Comparison of ENCODE assay signal across 9 mouse cellular contexts in the genomic region with DNA sequence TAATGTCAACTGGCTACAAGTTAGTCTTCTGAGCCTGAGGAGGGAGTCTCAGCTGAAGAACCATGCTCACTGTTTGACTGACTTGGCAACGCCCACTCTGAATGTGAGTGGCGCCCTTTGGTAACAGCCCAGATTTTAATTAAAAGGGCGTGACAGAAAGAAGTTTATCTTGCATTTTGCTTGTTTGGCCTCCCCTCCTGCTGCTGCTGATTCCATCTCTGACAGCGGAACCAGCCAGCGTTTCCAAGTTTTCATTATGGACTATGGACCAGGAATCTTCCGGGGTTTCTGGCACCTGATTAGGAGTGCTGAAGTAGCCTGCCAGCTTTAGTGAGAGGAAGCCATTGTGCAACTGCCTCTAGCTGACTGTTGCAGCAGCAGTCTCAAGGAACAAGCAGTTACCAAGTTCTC.
A peak's percentile ranks its signal among the peaks of the same experiment; 100 is the strongest.
DNase-seq lines count a peak whose midpoint lies in the region; ATAC-seq and TF ChIP-seq lines count a peak whose summit lies in the region.
"Had no signal": no experiment of that assay in that cellular context is flagged by ENCODE, and none has a peak within 500 bp of the region (broad histone marks: within the 10 kb centered on the region; RNA-seq: fewer than 3 reads in every experiment).

No protein-coding gene starts in this region.

- no peak for ATAC-seq in heart, embryonic 12.5 days (ENCODE audit: insufficient number of reproducible peaks, low FRiP score)
- peak; percentile 66 for ATAC-seq in forebrain, embryonic 15.5 days (replicated peaks)
- no peak for ATAC-seq in limb, embryonic 14.5 days (ENCODE audit: low FRiP score, low read depth)
- ATAC-seq in megakaryocyte-erythroid progenitor cell, adult 5-6 weeks (replicated peaks; ENCODE audit: low FRiP score, low TSS enrichment, poor library complexity, severe bottlenecking), result no peak

- no peaks in the 10 kb centered on the region for H3K79me2 ChIP-seq in heart, adult 2 months (replicated peaks; ENCODE audit: control insufficient read depth, insufficient read depth, low read length)

- no peaks in the 10 kb centered on the region for H3K9me3 ChIP-seq in heart, embryonic 12.5 days (replicated peaks)
- H3K9me3 ChIP-seq in forebrain, embryonic 15.5 days, result no peaks in the 10 kb centered on the region
- H3K9me3 ChIP-seq in limb, embryonic 14.5 days (ENCODE audit: control insufficient read depth, low read length), result no peaks in the 10 kb centered on the region

- TF ChIP-seq CTCF in heart, adult 2 months (IDR thresholded peaks at IDR 0.05), result no peak

- no peak overlapping the region for H3K4me3 ChIP-seq in heart, adult 2 months
- H3K4me3 ChIP-seq in heart, embryonic 12.5 days, result no peak overlapping the region
- peak overlapping the region; percentile 15 for H3K4me3 ChIP-seq in forebrain, embryonic 15.5 days
- H3K4me3 ChIP-seq in limb, embryonic 14.5 days (replicated peaks; ENCODE audit: low read length), result no peak overlapping the region
- H3K4me3 ChIP-seq: myocyte had no signal

- H3K4me1 ChIP-seq in heart, adult 2 months (ENCODE audit: control insufficient read depth, insufficient read depth, low read length), result peaks cover 2% of the 10 kb centered on the region
- H3K4me1 ChIP-seq in heart, embryonic 12.5 days (replicated peaks), result no peaks in the 10 kb centered on the region
- peaks cover 28% of the 10 kb centered on the region for H3K4me1 ChIP-seq in forebrain, embryonic 15.5 days
- 0 out of 2 replicates have a peak, but pooled peaks cover 5% of the 10 kb centered on the region for H3K4me1 ChIP-seq in limb, embryonic 14.5 days (ENCODE audit: control insufficient read depth, insufficient read depth, low read length)

- TF ChIP-seq EP300 in heart, adult 2 months (IDR thresholded peaks at IDR 0.05; ENCODE audit: insufficient read depth, low read depth, low read length), result no peak

- no peaks in the 10 kb centered on the region for H3K27me3 ChIP-seq in heart, adult 2 months (ENCODE audit: control insufficient read depth, insufficient read depth, low read length)
- no peaks in the 10 kb centered on the region for H3K27me3 ChIP-seq in heart, embryonic 12.5 days (replicated peaks)
- H3K27me3 ChIP-seq in forebrain, embryonic 15.5 days, result no peaks in the 10 kb centered on the region
- no peaks in the 10 kb centered on the region for H3K27me3 ChIP-seq in limb, embryonic 14.5 days (ENCODE audit: control insufficient read depth, insufficient read depth, low read length)

- peaks cover 11% of the 10 kb centered on the region for H3K36me3 ChIP-seq in heart, adult 2 months (ENCODE audit: control insufficient read depth, insufficient read depth, low read length)
- H3K36me3 ChIP-seq in heart, embryonic 12.5 days, result no peaks in the 10 kb centered on the region
- no peaks in the 10 kb centered on the region for H3K36me3 ChIP-seq in forebrain, embryonic 15.5 days
- H3K36me3 ChIP-seq in limb, embryonic 14.5 days (ENCODE audit: control insufficient read depth, insufficient read depth, low read length), result no peaks in the 10 kb centered on the region

- no peak overlapping the region for H3K4me2 ChIP-seq in heart, embryonic 12.5 days
- H3K4me2 ChIP-seq in forebrain, embryonic 15.5 days (replicated peaks), result peak overlapping the region; percentile 35
- H3K4me2 ChIP-seq in limb, embryonic 14.5 days (replicated peaks; ENCODE audit: low read depth, low read length, severe bottlenecking), result no peak overlapping the region

- WGBS in heart, adult 2 months, result 32% methylated on average over 6 of the region's 6 CpGs
- WGBS in heart, embryonic 12.5 days, result 63% methylated on average over 6 of the region's 6 CpGs
- WGBS in forebrain, embryonic 15.5 days, result 20% methylated on average over 6 of the region's 6 CpGs
- WGBS in limb, embryonic 14.5 days, result 74% methylated on average over 6 of the region's 6 CpGs

- no peak for TF ChIP-seq POLR2A in heart, adult 2 months (IDR thresholded peaks at IDR 0.05; ENCODE audit: insufficient read depth, low read depth, low read length)
- TF ChIP-seq POLR2A in limb, embryonic 14.5 days (IDR thresholded peaks at IDR 0.05; ENCODE audit: borderline replicate concordance, extremely low read depth, insufficient read depth, insufficient read length), result no peak

- H3K9ac ChIP-seq in heart, adult 2 months (ENCODE audit: low read depth, low read length), result no peak overlapping the region
- H3K9ac ChIP-seq in heart, embryonic 12.5 days, result no peak overlapping the region
- H3K9ac ChIP-seq in forebrain, embryonic 15.5 days (replicated peaks), result no peak overlapping the region
- no peak overlapping the region for H3K9ac ChIP-seq in limb, embryonic 14.5 days (ENCODE audit: low read depth, low read length, severe bottlenecking)

- peak overlapping the region; percentile 28 for H3K27ac ChIP-seq in heart, adult 2 months
- H3K27ac ChIP-seq in heart, embryonic 12.5 days (ENCODE audit: poor library complexity, severe bottlenecking), result no peak overlapping the region
- no peak overlapping the region for H3K27ac ChIP-seq in forebrain, embryonic 15.5 days (replicated peaks)
- no peak overlapping the region for H3K27ac ChIP-seq in limb, embryonic 14.5 days (replicated peaks; ENCODE audit: low read depth, low read length)

- intact Hi-C loops in heart, adult 2 months (cut with DNase I), result no loop called here

- DNase-seq in heart, adult 2 months, result peak in 1 of 2 experiments; percentile 32
- DNase-seq in NIH3T3 (ENCODE audit: low read depth), result peak; percentile 49
- DNase-seq in limb, embryonic 14.5 days (ENCODE audit: low spot score), result peak; percentile 10
- no peak for DNase-seq in frontal cortex, adult 2 months (ENCODE audit: extremely low spot score in 1 of 2, low spot score in 1 of 2)
- DNase-seq in adrenal gland, postnatal 25 days, result no peak

Comparison
In these comparisons a context has a peak if more than half of its experiments do, and no peak if none do; other contexts are left out.
1. DNase-seq: peak in NIH3T3 (single experiment) and limb, embryonic 14.5 days (single experiment); none in frontal cortex, adult 2 months (0 of 2) and adrenal gland, postnatal 25 days (single experiment).